Mouse (Mus musculus) lung, embryonic 14.5 days (tissue): ENCODE measurements around the gene C530008M17Rik. TPM values are rescaled to one million over a fixed set of nuclear protein-coding genes. Genes with fewer than 3 reads are reported as not detected.

ENCODE experiments used
- ATAC-seq: fragments of 200-750 bp; cut with Nextera tagmentation; 2 replicates; pipeline ENCODE4 v1.8.0; 2017; ENCODE audit warnings: mild to moderate bottlenecking, moderate TSS enrichment, moderate library complexity; ENCODE audit not compliant: insufficient read depth
- DNase-seq: peaks from one replicate; pipeline ENCODE4 v3.0.0-alpha.2; 2015
- H3K27ac ChIP-seq: fragments of 300-500 bp; sonication (generic); 2 replicates; pipeline ENCODE4 v1.5.1; 2014; ENCODE audit warnings: low read depth, mild to moderate bottlenecking, moderate library complexity
- H3K27me3 ChIP-seq: fragments of 300-500 bp; sonication (generic); 2 replicates; pipeline ENCODE4 v1.6.1; 2014; ENCODE audit warnings: low read length, control low read depth; ENCODE audit not compliant: insufficient read depth
- H3K36me3 ChIP-seq: fragments of 300-500 bp; sonication (generic); 2 replicates; pipeline ENCODE4 v1.6.1; 2014; ENCODE audit warnings: control low read depth; ENCODE audit not compliant: insufficient read depth
- H3K4me1 ChIP-seq: fragments of 300-500 bp; sonication (generic); 2 replicates; pipeline ENCODE4 v1.6.1; 2014; ENCODE audit warnings: antibody characterized with exemption, control low read depth; ENCODE audit not compliant: insufficient read depth
- H3K4me2 ChIP-seq: fragments of 300-500 bp; sonication (generic); 2 replicates; pipeline ENCODE4 v1.6.1; 2014; ENCODE audit warnings: mild to moderate bottlenecking
- H3K4me3 ChIP-seq: fragments of 300-500 bp; sonication (generic); 2 replicates; pipeline ENCODE4 v1.5.1; 2014; ENCODE audit warnings: low read depth, low read length
- H3K9ac ChIP-seq: fragments of 300-500 bp; sonication (generic); 2 replicates; pipeline ENCODE4 v1.6.1; 2014
- H3K9me3 ChIP-seq: fragments of 300-500 bp; sonication (generic); 2 replicates; pipeline ENCODE4 v1.6.1; 2016; ENCODE audit warnings: low read depth, low read length, control low read depth
- CTCF ChIP-seq: IDR thresholded peaks from 2 replicates; pipeline ENCODE4 v1.5.1; 2016; ENCODE audit warnings: antibody characterized with exemption, low read depth
- WGBS: fragments of 180-500 bp; shearing (Covaris S2); extraction: QIAGEN DNeasy Blood & Tissue Kit; methylation state at CpG from one replicate; pipeline ENCODE4 v1.1.7; 2014; 5-methylcytosine and 5-hydroxymethylcytosine counted together
- polyA plus RNA-seq: library from polyadenylated mRNA; unstranded; fragments of >200 nt; fragmentation: Nextera tagmentation; extraction: Ambion mirVana; gene quantifications from 2 replicates; pipeline ENCODE4 v1.2.1, GENCODE M21; 2014

C530008M17Rik gene
- polyA plus RNA-seq, 1 experiment from 2014 or later, result 14.8 TPM

- Histone ChIP-seq H3K4me2 (no peak overlapping the region), H3K4me3 (no peak overlapping the region), H3K9ac (no peak overlapping the region), H3K36me3 (peaks cover 50% of the 10 kb centered on the region), H3K9me3 (no peaks in the 10 kb centered on the region), H3K27ac (no peak overlapping the region), H3K4me1 (no peaks in the 10 kb centered on the region), H3K27me3 (no peaks in the 10 kb centered on the region)
- DNase-seq (peak; percentile 8), ATAC-seq (no peak)
- no peak for TF ChIP-seq CTCF
- 62% methylated on average over 1 of the region's 1 CpGs for WGBS
Measured at GRCm38 (mm10) chr5:76627770-76628169, 28.5 kb upstream of the C530008M17Rik start.

DNA sequence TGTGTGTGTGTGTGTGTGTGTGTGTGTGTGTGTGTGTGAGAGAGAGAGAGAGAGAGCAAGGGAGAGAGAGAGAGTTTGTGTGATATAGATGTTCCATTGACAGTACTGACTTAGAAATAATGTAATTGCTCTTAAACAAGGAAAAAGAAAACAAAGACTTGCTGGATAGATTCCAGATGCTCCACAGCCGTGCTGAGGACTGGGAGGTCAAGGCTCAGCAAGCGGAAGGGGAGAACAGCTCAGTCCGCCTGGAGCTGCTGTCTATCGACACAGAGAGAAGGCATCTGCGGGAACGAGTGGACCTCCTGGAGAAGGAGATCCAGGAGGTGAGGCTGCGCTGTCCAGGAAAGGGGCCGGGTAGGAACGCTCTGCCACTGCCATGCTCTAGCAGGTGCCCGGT, 22.3 kb upstream of the C530008M17Rik start:
- peak; percentile 28 for DNase-seq
- no peaks in the 10 kb centered on the region for H3K27me3 ChIP-seq
- H3K9me3 ChIP-seq, result no peaks in the 10 kb centered on the region
- no peak overlapping the region for H3K4me2 ChIP-seq
- peaks cover 70% of the 10 kb centered on the region for H3K36me3 ChIP-seq
- no peaks in the 10 kb centered on the region for H3K4me1 ChIP-seq
- no peak overlapping the region for H3K9ac ChIP-seq
- no peak overlapping the region for H3K4me3 ChIP-seq
- WGBS, result 71% methylated on average over 10 of the region's 10 CpGs
- TF ChIP-seq CTCF, result no peak
- no peak for ATAC-seq
- H3K27ac ChIP-seq, result no peak overlapping the region

GRCm38 (mm10) chr5:76635592-76635991, 20.7 kb upstream of the C530008M17Rik start:
- TF ChIP-seq CTCF, result no peak
- H3K27ac ChIP-seq, result no peak overlapping the region
- no peak overlapping the region for H3K9ac ChIP-seq
- H3K27me3 ChIP-seq, result no peaks in the 10 kb centered on the region
- no peak overlapping the region for H3K4me2 ChIP-seq
- WGBS, result 93% methylated on average over 2 of the region's 2 CpGs
- peaks cover 79% of the 10 kb centered on the region for H3K36me3 ChIP-seq
- no peak overlapping the region for H3K4me3 ChIP-seq
- no peak for ATAC-seq
- H3K9me3 ChIP-seq, result no peaks in the 10 kb centered on the region
- peak; percentile 11 for DNase-seq
- no peaks in the 10 kb centered on the region for H3K4me1 ChIP-seq

- no peaks in the 10 kb centered on the region for H3K4me1 ChIP-seq
- no peaks in the 10 kb centered on the region for H3K27me3 ChIP-seq
- no peak overlapping the region for H3K4me2 ChIP-seq
- H3K4me3 ChIP-seq, result no peak overlapping the region
- ATAC-seq, result no peak
- no peak overlapping the region for H3K27ac ChIP-seq
- H3K9me3 ChIP-seq, result no peaks in the 10 kb centered on the region
- no peak for TF ChIP-seq CTCF
- DNase-seq, result no peak
- no peak overlapping the region for H3K9ac ChIP-seq
- 85% methylated on average over 4 of the region's 4 CpGs for WGBS
- peaks cover 70% of the 10 kb centered on the region for H3K36me3 ChIP-seq
Measured at GRCm38 (mm10) chr5:76642076-76642475, 14.2 kb upstream of the C530008M17Rik start.

DNA sequence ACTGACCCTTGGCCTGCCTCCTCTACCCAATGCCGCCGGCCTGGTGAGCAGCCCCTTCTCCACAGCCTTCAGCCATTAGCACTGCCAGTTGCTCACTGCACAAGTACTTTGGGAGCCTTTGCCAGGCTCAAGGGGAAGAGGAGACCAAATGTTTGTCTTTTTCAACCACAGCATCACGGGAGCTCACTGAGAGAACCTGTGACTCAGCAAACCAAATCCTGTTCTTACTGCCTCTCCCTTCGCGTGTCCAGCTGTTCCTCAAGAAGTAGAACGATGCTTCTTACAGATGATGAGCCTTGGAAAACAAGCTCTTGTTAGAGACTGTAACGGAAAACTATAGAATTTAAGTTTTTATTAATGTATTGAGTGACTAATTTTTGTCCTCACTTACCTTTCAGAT, 12.1 kb upstream of the C530008M17Rik start:
- H3K27ac ChIP-seq, result no peak overlapping the region
- H3K9me3 ChIP-seq, result no peaks in the 10 kb centered on the region
- DNase-seq (no peak), ATAC-seq (no peak)
- peaks cover 53% of the 10 kb centered on the region for H3K36me3 ChIP-seq
- TF ChIP-seq CTCF, result no peak
- no peak overlapping the region for H3K4me3 ChIP-seq
- H3K27me3 ChIP-seq, result no peaks in the 10 kb centered on the region
- H3K9ac ChIP-seq, result no peak overlapping the region
- no peak overlapping the region for H3K4me2 ChIP-seq
- 88% methylated on average over 7 of the region's 7 CpGs for WGBS
- H3K4me1 ChIP-seq, result no peaks in the 10 kb centered on the region

- H3K4me1 ChIP-seq, result no peaks in the 10 kb centered on the region
- H3K4me3 ChIP-seq, result no peak overlapping the region
- no peaks in the 10 kb centered on the region for H3K27me3 ChIP-seq
- no peak for TF ChIP-seq CTCF
- H3K36me3 ChIP-seq, result peaks cover 44% of the 10 kb centered on the region
- H3K9ac ChIP-seq, result no peak overlapping the region
- 88% methylated on average over 10 of the region's 10 CpGs for WGBS
- no peak overlapping the region for H3K27ac ChIP-seq
- ATAC-seq (no peak), DNase-seq (no peak)
- H3K4me2 ChIP-seq, result no peak overlapping the region
- no peaks in the 10 kb centered on the region for H3K9me3 ChIP-seq
Measured at GRCm38 (mm10) chr5:76645091-76645868, 11.0 kb upstream of the C530008M17Rik start.

GRCm38 (mm10) chr5:76649897-76650296, 6.4 kb upstream of the C530008M17Rik start:
- 47% methylated on average over 4 of the region's 4 CpGs for WGBS
- Histone ChIP-seq H3K9ac (no peak overlapping the region), H3K36me3 (0 out of 2 replicates have a peak, but pooled peaks cover 7% of the 10 kb centered on the region), H3K4me2 (no peak overlapping the region), H3K4me1 (no peaks in the 10 kb centered on the region), H3K4me3 (no peak overlapping the region), H3K9me3 (no peaks in the 10 kb centered on the region), H3K27me3 (no peaks in the 10 kb centered on the region), H3K27ac (no peak overlapping the region)
- DNase-seq (no peak), ATAC-seq (no peak)
- TF ChIP-seq CTCF, result no peak
